Mouse (Mus musculus): ENCODE data around the gene Adcy5. TPM values are rescaled to one million over a fixed set of nuclear protein-coding genes. Genes with fewer than 3 reads are reported as not detected.

The Adcy5 gene
- under 1 TPM in 1 of 2 experiments, not detected in 1; 0.17 TPM for polyA plus RNA-seq (2017; shearing (Covaris generic))

GRCm38 (mm10) chr16:35154641-35155390 lies at the start of gene Adcy5:
Gene Adcy5, plus strand, starts transcription at chr16:35154877.

Other genes with a start within 250 kb of the Adcy5 start
- gene Hacd2, start 132.4 kb upstream of the Adcy5 start, polyA plus RNA-seq (2017; shearing (Covaris generic)), result 10 to 100 TPM; 34.7 to 37.0 TPM
- 10 to 100 TPM; 28.4 to 35.8 TPM for gene Sec22a, start 209.0 kb downstream of the Adcy5 start, polyA plus RNA-seq (2017; shearing (Covaris generic))

All from activated CD4-positive, CD25-positive, alpha-beta regulatory T cell (primary cell).